ENCODE assay signal across 10 mouse cellular contexts in the genomic region with DNA sequence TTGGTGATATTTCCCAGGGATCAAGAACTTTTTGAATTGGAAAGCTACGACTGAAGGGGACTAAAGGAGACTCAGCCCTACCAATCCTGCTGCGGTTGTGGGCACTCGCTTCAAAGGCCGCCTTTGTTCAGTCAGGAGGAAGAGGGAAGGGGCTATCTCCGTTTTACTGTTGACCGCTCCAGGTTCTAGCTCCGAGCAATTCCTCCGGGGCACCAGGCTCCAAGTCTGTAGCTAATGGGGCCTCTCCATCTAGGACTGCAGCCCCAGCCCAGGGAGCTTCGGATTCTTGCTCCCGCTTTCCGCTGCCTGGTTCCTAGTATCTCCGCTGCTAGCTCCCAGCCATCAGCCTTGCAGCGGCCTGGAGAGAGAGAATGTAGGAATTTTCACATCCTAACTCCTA. TPM values are rescaled to one million over a fixed set of nuclear protein-coding genes. Genes with fewer than 3 reads are reported as not detected.
DNase-seq lines count a peak whose midpoint lies in the region; ATAC-seq and TF ChIP-seq lines count a peak whose summit lies in the region.
"Had no signal": no experiment of that assay in that cellular context is flagged by ENCODE, and none has a peak within 500 bp of the region (broad histone marks: within the 10 kb centered on the region; RNA-seq: fewer than 3 reads in every experiment).

No protein-coding gene starts in this region.

- H3K9ac ChIP-seq in heart, postnatal 0 days (replicated peaks; ENCODE audit: low read depth, low read length): no peak overlapping the region
- no peak overlapping the region for H3K9ac ChIP-seq in hindbrain, postnatal 0 days (replicated peaks; ENCODE audit: low read length)
- H3K9ac ChIP-seq in neural tube, embryonic 11.5 days (ENCODE audit: low read length): no peak overlapping the region

- peak overlapping the region; percentile 66 for H3K4me2 ChIP-seq in heart, postnatal 0 days (ENCODE audit: low read depth, low read length)
- H3K4me2 ChIP-seq in hindbrain, postnatal 0 days (ENCODE audit: low read depth, low read length): peak overlapping the region; percentile 49
- H3K4me2 ChIP-seq in neural tube, embryonic 11.5 days (ENCODE audit: low read depth): peak overlapping the region; percentile 33; the same call in 1 of the 2 replicates

- no peak for TF ChIP-seq CTCF in heart, postnatal 0 days (IDR thresholded peaks at IDR 0.05; ENCODE audit: low read depth)
- TF ChIP-seq CTCF in hindbrain, postnatal 0 days (IDR thresholded peaks at IDR 0.05; ENCODE audit: low read depth): no peak

- ATAC-seq in heart, postnatal 0 days (ENCODE audit: insufficient read depth, low read depth): no peak
- ATAC-seq in hindbrain, postnatal 0 days: no peak
- no peak for ATAC-seq in neural tube, embryonic 11.5 days (ENCODE audit: insufficient read depth, low FRiP score, low TSS enrichment)
- ATAC-seq in monocyte, adult 5-6 weeks (replicated peaks; ENCODE audit: insufficient number of reproducible peaks, low FRiP score, low TSS enrichment, poor library complexity, severe bottlenecking): no peak

- H3K27ac ChIP-seq in heart, postnatal 0 days (ENCODE audit: low read depth): no peak overlapping the region
- no peak overlapping the region for H3K27ac ChIP-seq in hindbrain, postnatal 0 days
- no peak overlapping the region for H3K27ac ChIP-seq in neural tube, embryonic 11.5 days (ENCODE audit: low read depth, low read length)

- DNase-seq in heart, postnatal 0 days (ENCODE audit: low spot score): no peak
- DNase-seq in heart, postnatal 4 days: no peak
- DNase-seq in embryo, embryonic 10.5 days (ENCODE audit: low spot score): peak; percentile 67
- DNase-seq in hindbrain, postnatal 0 days (ENCODE audit: low spot score): no peak
- DNase-seq in neural tube, embryonic 11.5 days (ENCODE audit: low spot score): peak; percentile 64
- DNase-seq in spleen, adult 18-20 months: no peak
- DNase-seq in spleen, postnatal 10 days (ENCODE audit: low spot score in 2 of 2): no peak

- WGBS in heart, postnatal 0 days: under 1% methylated on average over 13 of the region's 13 CpGs
- 4% methylated on average over 13 of the region's 13 CpGs for WGBS in hindbrain, postnatal 0 days
- 0% methylated on average over 13 of the region's 13 CpGs for WGBS in neural tube, embryonic 11.5 days

- no peaks in the 10 kb centered on the region for H3K9me3 ChIP-seq in heart, postnatal 0 days (replicated peaks; ENCODE audit: control insufficient read depth, low read length)
- H3K9me3 ChIP-seq in hindbrain, postnatal 0 days (ENCODE audit: low read length): no peaks in the 10 kb centered on the region
- no peaks in the 10 kb centered on the region for H3K9me3 ChIP-seq in neural tube, embryonic 11.5 days (ENCODE audit: control insufficient read depth, low read length)

- peak overlapping the region; percentile 47 for H3K4me3 ChIP-seq in heart, postnatal 0 days (ENCODE audit: low read depth, low read length)
- peak overlapping the region; percentile 26 for H3K4me3 ChIP-seq in hindbrain, postnatal 0 days (ENCODE audit: low read length)
- H3K4me3 ChIP-seq in neural tube, embryonic 11.5 days (ENCODE audit: low read depth, low read length): 0 out of 2 replicates have a peak overlapping the region, but pooled peaks have one; percentile 20

- no peaks in the 10 kb centered on the region for H3K4me1 ChIP-seq in heart, postnatal 0 days (ENCODE audit: control insufficient read depth, insufficient read depth)
- H3K4me1 ChIP-seq in hindbrain, postnatal 0 days (ENCODE audit: insufficient read depth, low read length): peaks cover 11% of the 10 kb centered on the region
- peaks cover 17% of the 10 kb centered on the region for H3K4me1 ChIP-seq in neural tube, embryonic 11.5 days (ENCODE audit: control insufficient read depth, insufficient read depth, low read length)

- H3K27me3 ChIP-seq in heart, postnatal 0 days (ENCODE audit: control insufficient read depth, insufficient read depth, low read length): peaks cover 97% of the 10 kb centered on the region
- H3K27me3 ChIP-seq in hindbrain, postnatal 0 days (ENCODE audit: insufficient read depth, low read length): peaks cover 66% of the 10 kb centered on the region
- H3K27me3 ChIP-seq in neural tube, embryonic 11.5 days (ENCODE audit: control insufficient read depth, insufficient read depth, low read length): peaks cover 97% of the 10 kb centered on the region

- TF ChIP-seq EP300 in heart, postnatal 0 days (IDR thresholded peaks at IDR 0.05; ENCODE audit: low read depth): no peak

- H3K36me3 ChIP-seq in heart, postnatal 0 days (replicated peaks; ENCODE audit: control insufficient read depth, insufficient read depth, low read length): no peaks in the 10 kb centered on the region
- H3K36me3 ChIP-seq in hindbrain, postnatal 0 days (ENCODE audit: insufficient read depth, low read length): no peaks in the 10 kb centered on the region
- H3K36me3 ChIP-seq in neural tube, embryonic 11.5 days (ENCODE audit: control insufficient read depth, insufficient read depth, low read length): no peaks in the 10 kb centered on the region

RNA-seq across cellular contexts. Expression of a gene that starts 3.4 kb away (rescaled TPM):
- not detected in 2 replicates for total RNA-seq in heart, postnatal 0 days (2014; rRNA removed; ENCODE audit: low replicate concordance)
- not detected in 2 replicates for polyA plus RNA-seq in heart, postnatal 0 days (2015; fragmentation: Nextera tagmentation; extraction: Ambion mirVana)
- not detected for total RNA-seq in heart, postnatal 4 days (2021)
- 0.52 and 0.61 TPM in 2 replicates for total RNA-seq in hindbrain, postnatal 0 days (2014; rRNA removed)
- 0.11 TPM in 1 of 2 replicates, not detected in the other for polyA plus RNA-seq in hindbrain, postnatal 0 days (2015; fragmentation: Nextera tagmentation; extraction: Ambion mirVana)
- polyA plus RNA-seq in neural tube, embryonic 11.5 days (2014; fragmentation: Nextera tagmentation; extraction: Ambion mirVana): not detected in 2 replicates
- not detected in 3 replicates for total RNA-seq in monocyte, adult 5-6 weeks (2017)
- total RNA-seq: common myeloid progenitor, adult 5-6 weeks had no signal
- polyA plus RNA-seq: spleen, adult 2 months had no signal

RNA-seq across cellular contexts. Expression of a gene that starts 53.1 kb away (rescaled TPM):
- 63.3 and 108 TPM in 2 replicates for total RNA-seq in heart, postnatal 0 days (2014; rRNA removed; ENCODE audit: low replicate concordance)
- polyA plus RNA-seq in heart, postnatal 0 days (2015; fragmentation: Nextera tagmentation; extraction: Ambion mirVana): 60.9 and 66.2 TPM in 2 replicates
- total RNA-seq in heart, postnatal 4 days (2021): 10 to 100 TPM; 54.4 to 56.7 TPM
- total RNA-seq in hindbrain, postnatal 0 days (2014; rRNA removed): 44.3 and 45.0 TPM in 2 replicates
- polyA plus RNA-seq in hindbrain, postnatal 0 days (2015; fragmentation: Nextera tagmentation; extraction: Ambion mirVana): 36.1 TPM in 2 replicates
- 46.8 and 52.4 TPM in 2 replicates for polyA plus RNA-seq in neural tube, embryonic 11.5 days (2014; fragmentation: Nextera tagmentation; extraction: Ambion mirVana)
- total RNA-seq in monocyte, adult 5-6 weeks (2017): 25.1 to 47.0 TPM (median 29.7 TPM) in 3 replicates

Comparison
In these comparisons a context has a peak if more than half of its experiments do, and no peak if none do; other contexts are left out.
1. DNase-seq: peak in embryo, embryonic 10.5 days (single experiment) and neural tube, embryonic 11.5 days (single experiment); none in heart, postnatal 0 days (single experiment), heart, postnatal 4 days (single experiment), hindbrain, postnatal 0 days (single experiment), spleen, adult 18-20 months (0 of 2) and spleen, postnatal 10 days (0 of 2).
2. Peak in every context shown above with its lines, with median percentiles within 50 percentile points of each other: H3K4me2 ChIP-seq and H3K4me3 ChIP-seq.